Mouse (Mus musculus) layer of hippocampus, adult 11-12 months (tissue): ENCODE results near the gene Slc35f6.

Source experiments
- DNase-seq: peaks from one replicate; pipeline ENCODE4 v3.0.0; 2022; ENCODE audit warnings: low spot score

The Slc35f6 gene

GRCm38 (mm10) chr5:30647815-30648560, at the start of gene Slc35f6:
TSS of gene Slc35f6 (plus strand) at chr5:30647933.
- peak; percentile 95 for DNase-seq

DNA sequence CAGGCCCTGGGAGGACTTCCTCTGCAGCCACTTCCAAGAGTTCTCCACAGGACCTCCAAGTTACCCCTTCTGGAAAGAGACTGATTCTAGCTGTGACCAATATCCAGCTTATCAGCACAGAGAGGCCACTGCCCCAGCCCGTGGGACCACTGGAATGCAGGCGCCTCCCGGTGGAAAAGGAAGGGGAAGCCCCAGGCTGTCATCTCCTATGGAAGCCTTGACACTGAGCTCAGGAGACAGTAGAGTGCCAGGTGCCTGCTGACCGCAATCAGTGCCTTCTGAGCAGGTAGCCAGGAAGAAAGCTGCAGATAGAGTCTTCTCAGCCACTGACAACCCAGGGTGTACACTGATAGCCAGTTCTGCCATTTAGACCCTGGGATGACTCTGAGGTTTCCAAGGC, 46.3 kb upstream of the Slc35f6 start:
- DNase-seq = no peak

DNA sequence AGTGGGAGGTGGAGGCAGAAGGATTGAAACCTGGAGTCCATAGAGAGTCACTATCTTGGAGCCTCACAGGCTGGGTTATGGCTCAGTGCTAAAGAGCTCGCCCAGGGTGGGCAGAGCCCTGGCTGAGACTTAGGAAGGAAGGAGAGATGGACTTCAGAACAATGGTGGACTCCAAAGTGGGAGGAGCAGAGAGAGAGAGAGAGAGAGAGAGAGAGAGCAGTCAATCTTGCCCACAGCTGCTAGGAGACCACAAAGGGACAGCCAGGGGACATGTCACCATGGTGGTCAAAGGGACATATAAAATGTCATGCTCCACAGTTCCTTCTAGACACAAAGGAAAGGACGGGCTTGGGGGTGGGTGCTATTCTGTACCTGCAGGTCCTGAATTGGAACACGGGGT, 44.5 kb upstream of the Slc35f6 start:
- DNase-seq = no peak

DNA sequence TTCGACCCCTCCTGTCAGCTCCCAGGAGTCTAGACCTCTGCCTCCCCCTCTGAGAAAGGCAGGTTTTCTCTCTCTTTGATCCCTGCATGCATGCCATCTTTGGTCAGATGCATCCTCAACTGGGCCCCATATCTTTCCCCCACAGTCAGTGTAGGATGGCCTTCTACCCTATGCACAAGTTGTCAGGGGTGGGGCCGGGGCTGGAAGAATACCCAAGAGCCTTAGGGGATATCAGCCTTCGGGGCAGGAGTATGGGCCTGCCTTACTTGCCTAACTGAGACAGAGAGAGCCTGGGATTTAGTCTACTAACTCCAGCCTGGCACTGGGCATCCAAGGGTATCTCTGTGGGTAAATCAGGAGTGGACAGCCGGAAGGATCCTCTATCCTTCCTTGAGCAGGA, 43.8 kb upstream of the Slc35f6 start:
- DNase-seq = no peak

- DNase-seq = no peak
Observed at GRCm38 (mm10) chr5:30604769-30605188, 43.0 kb upstream of the Slc35f6 start.

- no peak for DNase-seq
Observed at GRCm38 (mm10) chr5:30605649-30606048, 42.1 kb upstream of the Slc35f6 start.

DNA sequence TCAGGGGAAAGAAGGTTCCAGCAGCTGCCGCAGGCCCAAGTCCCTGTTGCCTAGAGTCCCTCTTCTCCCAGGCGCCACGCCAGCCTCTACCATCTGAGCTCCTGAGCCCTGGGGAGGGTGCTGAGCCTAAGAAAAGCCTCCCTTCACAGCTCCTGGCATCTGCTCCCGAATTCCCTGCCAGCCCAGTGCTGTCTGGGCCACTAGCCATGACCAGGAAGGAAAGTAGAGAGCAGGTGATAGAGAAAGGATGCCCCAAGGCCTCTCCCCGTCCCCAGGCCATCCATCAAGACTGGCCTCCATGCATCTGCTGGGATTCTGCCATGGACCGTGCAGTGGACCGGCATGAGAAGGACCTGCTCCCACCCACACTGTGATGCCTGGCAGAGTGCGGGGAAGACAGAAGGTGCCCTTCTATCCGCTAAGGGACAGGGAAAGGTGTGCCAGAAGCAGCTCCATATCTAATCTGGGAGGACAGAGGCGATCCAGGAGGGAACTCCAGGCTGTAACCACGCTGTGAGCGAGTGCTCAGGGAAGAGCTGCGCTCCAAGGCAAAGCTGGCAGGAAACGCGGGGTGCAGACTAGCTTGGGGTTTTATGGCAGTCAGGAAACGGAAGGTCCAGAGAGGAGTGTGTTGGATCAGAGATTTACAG, 41.2 kb upstream of the Slc35f6 start:
- peak; percentile 74 for DNase-seq

GRCm38 (mm10) chr5:30609094-30609493, 38.6 kb upstream of the Slc35f6 start:
- no peak for DNase-seq

DNA sequence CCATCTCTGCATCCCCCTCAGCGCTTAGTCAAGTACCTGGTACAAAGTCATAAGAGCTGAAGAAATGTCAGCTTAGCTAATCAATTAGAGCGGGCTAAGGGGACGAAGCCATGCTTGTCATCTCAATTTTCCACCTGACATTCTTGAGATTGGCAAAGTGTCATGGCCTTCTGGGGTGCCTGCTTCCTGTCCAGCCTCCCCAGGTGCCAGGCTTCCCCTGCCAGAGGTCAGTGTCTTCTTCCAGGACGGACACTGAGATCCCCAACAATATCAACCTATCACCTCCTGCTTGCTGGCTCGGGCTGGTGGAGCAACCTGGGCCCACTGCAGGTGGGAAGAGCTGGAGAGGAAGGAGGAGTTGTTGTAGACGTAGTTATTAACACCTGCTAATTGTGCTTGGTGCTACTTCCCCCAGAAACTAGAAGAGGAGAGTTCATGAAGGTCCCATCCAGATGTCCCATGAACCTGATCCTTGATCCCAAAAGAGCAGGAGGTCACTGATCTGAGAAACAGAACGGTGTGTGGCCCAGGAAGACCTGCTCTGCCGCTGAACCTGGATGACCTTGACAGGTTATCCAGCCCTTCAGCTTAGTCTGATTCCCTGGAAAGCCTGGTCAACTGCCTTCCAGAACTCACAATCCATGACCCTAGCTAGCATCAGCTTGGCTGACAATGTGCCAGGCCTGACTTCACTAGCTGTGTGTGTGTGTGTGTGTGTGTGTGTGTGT, 37.7 kb upstream of the Slc35f6 start:
- DNase-seq = no peak

DNA sequence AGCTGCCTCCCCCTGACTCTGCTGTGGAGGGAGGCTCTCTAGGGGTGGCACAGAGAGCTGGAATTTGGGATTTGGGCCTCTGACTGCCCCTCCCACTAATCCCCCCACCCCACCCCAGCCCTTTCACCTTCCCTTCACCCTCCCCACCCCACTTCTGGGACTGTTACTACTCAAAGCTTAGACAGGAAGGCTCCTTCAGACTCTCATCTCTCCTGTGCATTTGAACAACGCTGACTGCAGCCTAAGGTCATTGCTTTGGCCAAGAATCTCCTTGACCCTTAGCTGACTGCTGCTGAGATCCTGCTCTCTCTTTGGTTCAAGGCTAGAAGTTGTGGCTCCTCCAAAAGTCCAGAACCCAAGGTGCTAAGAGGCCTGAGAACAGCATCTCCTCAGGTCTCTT, 36.6 kb upstream of the Slc35f6 start:
- no peak for DNase-seq

GRCm38 (mm10) chr5:30611689-30612088, 36.0 kb upstream of the Slc35f6 start:
- no peak for DNase-seq

- DNase-seq = no peak
Observed at GRCm38 (mm10) chr5:30612575-30612974, 35.2 kb upstream of the Slc35f6 start.

DNA sequence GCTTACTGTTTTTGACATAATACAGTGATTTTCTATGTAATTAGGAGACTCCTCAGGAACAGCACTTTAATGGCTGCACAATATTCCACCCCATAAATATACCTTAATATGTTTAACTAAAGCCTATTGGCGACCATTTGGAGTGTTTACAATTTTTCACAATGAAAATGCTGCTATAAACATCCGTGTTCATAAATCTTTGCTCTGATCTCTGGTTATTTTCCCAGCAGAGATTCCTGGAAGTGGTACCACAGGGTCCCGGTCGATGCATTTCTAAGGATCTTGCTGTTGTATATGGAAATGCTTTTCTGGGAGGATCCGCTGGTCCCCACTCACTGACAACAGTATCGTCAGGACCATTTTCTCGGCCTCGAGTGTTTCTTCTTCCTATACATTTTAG, 34.5 kb upstream of the Slc35f6 start:
- no peak for DNase-seq

GRCm38 (mm10) chr5:30614221-30614620, 33.5 kb upstream of the Slc35f6 start:
- DNase-seq = no peak

DNA sequence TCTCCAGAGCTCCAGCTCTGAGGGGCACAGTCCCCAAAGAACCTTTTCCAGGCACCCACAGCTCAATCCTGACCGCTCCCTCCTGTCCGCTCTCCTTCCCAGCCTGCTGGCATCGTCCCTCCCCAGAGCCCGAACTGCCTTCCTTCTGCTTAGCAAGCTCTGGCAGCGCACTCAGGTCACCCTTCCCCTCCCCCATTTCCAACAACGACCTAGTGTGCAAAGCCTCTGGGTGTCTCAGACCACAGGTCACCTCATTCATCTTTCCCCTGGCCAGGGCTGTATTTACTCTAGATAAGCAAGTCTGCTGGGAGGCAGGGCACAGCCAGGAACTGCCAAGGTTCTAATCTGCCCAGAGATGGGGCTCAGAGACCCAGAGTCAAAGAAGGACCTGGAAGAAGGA, 32.3 kb upstream of the Slc35f6 start:
- no peak for DNase-seq

GRCm38 (mm10) chr5:30615819-30616218, 31.9 kb upstream of the Slc35f6 start:
- DNase-seq = no peak

DNA sequence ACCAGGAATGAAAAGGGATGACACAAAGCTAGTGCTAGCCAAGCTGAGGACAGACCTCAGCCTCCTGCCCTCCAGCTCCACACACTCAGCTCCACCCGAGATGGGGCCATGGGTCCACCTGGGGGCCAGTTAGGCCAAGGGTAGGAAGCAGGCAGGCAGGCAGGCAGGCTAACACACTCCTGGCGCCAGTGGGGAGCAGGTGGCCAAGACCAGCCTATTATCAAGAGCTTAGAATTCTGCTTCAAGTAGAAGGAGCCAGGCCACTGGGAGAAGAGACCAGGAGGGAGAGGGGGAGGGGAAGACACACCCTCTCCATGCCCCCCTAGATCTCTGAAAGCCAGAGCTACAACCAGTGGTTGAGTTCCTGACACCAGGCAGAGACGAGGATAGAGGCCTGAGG, 31.1 kb upstream of the Slc35f6 start:
- DNase-seq = no peak

- DNase-seq = no peak
Observed at GRCm38 (mm10) chr5:30617357-30617756, 30.4 kb upstream of the Slc35f6 start.

GRCm38 (mm10) chr5:30617851-30618250, 29.9 kb upstream of the Slc35f6 start:
- DNase-seq = no peak

DNA sequence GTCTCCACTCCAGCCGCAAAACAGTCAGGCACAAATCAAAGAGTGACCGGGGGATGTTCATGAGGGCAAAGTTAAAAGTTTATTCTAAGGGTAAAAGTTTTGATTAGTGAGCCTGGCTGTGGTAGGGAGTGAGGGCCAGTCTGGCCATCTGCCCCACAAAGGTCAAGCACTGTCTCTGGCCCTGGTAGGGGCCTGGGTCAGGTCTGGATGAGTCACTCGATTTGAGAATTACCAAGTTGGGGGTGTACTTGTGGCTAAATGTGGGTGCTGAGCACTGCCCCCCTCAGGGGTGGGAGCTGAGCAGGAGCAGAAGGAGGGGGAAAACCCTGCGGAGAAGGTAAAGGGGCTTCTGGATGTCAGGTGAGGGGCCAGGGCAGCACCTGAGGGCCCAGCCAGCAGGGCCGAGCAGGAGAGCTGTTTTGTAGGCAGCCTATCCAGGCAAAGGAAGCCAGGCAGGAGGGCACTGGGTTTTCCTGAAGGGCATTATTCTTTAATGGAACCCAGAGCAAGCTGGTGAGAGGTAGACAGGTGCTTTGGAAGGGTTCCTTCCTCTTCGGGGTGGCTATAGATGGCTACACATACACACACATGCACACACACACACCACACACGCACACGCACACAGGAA, 29.2 kb upstream of the Slc35f6 start:
- no peak for DNase-seq

DNA sequence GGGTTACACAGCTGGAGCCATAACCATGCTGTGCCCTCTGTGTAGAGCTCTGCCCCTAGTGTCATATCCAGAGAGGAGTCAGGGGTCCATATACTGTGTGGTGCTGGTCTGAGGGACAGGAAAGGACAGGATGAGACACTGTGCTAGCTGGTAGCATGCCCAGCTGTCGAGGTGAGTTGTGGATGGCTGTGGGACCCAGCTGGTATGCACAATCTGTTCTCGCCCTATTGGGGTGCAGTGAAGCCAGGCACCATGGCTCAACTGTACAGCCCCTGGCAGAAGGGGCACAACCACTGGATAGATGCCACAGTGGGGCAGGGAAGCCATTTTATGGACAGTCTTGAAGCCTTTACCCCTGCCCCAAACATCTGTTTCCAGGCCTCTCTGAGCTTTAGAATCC, 28.5 kb upstream of the Slc35f6 start:
- DNase-seq = no peak

GRCm38 (mm10) chr5:30620567-30620966, 27.2 kb upstream of the Slc35f6 start:
- DNase-seq = no peak
